Mouse (Mus musculus): ENCODE measurements around the gene Btbd35f2. TPM values are rescaled to one million over a fixed set of nuclear protein-coding genes. Genes with fewer than 3 reads are reported as not detected.

The Btbd35f2 gene
- not detected in 4 replicates for total RNA-seq (2023; ENCODE audit: inconsistent age)

DNA sequence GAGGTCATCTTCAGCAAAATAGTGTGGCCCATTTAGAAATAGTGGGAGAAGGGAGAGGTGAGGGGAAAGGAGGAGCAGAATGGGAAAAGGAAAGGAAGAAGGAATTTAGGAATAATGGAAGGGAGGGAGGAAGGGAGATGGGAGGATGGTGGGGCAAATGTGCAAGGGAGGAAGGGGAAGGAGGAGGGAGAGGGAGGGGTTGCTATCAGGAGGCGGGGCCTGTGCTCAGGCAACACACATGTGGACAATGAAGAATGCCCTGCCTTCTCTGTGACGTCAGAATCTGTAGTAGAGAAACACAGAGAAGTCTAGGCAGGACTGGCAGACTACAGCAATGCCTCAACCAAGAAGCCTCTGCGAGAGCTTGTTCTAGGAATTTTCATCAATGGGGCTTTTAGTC lies at the start of gene Btbd35f2:
Gene Btbd35f2 (plus strand): TSS at position 301 of the 400 bp plus-strand sequence.

Other genes with a start within 250 kb of the Btbd35f2 start
- gene Btbd35f22, start 230.6 kb upstream of the Btbd35f2 start, total RNA-seq (2023; ENCODE audit: inconsistent age): not detected in 4 replicates

All from B cell, adult (primary cell).